ENCODE assay signal across 9 mouse cellular contexts in the genomic region with DNA sequence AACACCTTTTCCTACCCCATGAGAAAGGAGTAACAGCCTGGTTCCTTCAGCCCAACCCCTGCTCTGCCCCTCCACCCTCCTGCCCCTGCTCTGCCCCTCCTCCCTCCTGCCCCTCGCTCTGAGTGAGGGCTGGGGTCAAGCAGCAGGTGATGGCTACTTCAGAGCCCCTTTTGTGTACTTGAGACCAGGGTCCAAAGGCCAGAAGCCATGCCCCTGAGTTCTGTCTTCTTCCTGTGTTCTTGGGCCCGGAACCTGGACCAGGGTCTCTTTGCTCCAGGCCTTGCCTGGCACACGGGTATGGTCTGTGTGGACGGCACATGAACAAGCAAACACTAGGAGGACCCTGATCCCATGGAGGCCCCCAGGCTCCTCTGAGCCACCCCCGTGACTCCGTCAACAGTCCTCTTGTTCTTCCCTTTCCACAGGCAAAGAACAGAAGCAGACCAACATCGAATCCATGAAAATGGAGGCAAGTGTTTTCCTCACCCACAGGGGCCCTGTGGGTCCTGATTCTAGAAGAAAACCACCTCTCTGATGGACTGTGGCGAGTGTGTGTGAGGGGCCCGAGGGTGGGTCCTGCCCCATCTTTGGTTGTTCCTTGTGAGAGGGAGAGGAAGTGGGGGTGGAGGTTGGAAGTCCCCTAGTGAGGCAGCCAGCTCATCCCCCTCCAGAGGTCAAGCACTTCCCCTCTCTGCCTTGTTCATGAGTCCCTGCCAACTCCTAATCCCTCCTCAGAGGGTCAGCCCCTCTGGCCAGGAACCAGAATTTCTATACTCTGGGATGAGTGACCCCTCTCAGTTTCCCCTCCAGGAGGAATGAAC.
DNase-seq lines count a peak whose midpoint lies in the region; ATAC-seq lines count a peak whose summit lies in the region.
"Had no signal": no experiment of that assay in that cellular context is flagged by ENCODE, and none has a peak within 500 bp of the region (broad histone marks: within the 10 kb centered on the region; RNA-seq: fewer than 3 reads in every experiment).

No protein-coding gene starts in this region.

- WGBS in kidney, embryonic 14.5 days, result 72% methylated on average over 9 of the region's 9 CpGs
- 85% methylated on average over 9 of the region's 9 CpGs for WGBS in forebrain, embryonic 16.5 days

- peaks cover 62% of the 10 kb centered on the region for H3K36me3 ChIP-seq in kidney, embryonic 14.5 days (ENCODE audit: control insufficient read depth, insufficient read depth, low read length)
- no peaks in the 10 kb centered on the region; the same call in 1 of the 2 replicates for H3K36me3 ChIP-seq in forebrain, embryonic 16.5 days (ENCODE audit: control insufficient read depth, insufficient read depth)

- ATAC-seq in kidney, embryonic 14.5 days (ENCODE audit: low FRiP score, low TSS enrichment), result no peak
- ATAC-seq in forebrain, embryonic 16.5 days, result no peak

- DNase-seq in kidney, adult 18-20 months, result peak; percentile 39
- peak; percentile 50 for DNase-seq in A20 (ENCODE audit: low read depth, low spot score)
- DNase-seq in B cell, adult 2 months, result peak; percentile 13 to 29
- DNase-seq in kidney, adult 8-10 months, result peak; percentile 54 to 65
- no peak for DNase-seq in frontal cortex, adult 2 months (ENCODE audit: extremely low spot score in 1 of 2, low spot score in 1 of 2)

- peaks cover 26% of the 10 kb centered on the region for H3K4me1 ChIP-seq in kidney, embryonic 14.5 days (ENCODE audit: control insufficient read depth, insufficient read depth, low read length)
- peaks cover 18% of the 10 kb centered on the region for H3K4me1 ChIP-seq in forebrain, embryonic 16.5 days (replicated peaks; ENCODE audit: control insufficient read depth, insufficient read depth, low read length)

- no peak overlapping the region for H3K4me2 ChIP-seq in kidney, embryonic 14.5 days (replicated peaks; ENCODE audit: low read depth, low read length)
- no peak overlapping the region for H3K4me2 ChIP-seq in forebrain, embryonic 16.5 days (ENCODE audit: low read length)
- H3K4me2 ChIP-seq: embryonic facial prominence, embryonic 15.5 days; lung, embryonic 14.5 days had no signal

- no peaks in the 10 kb centered on the region for H3K27me3 ChIP-seq in kidney, embryonic 14.5 days (ENCODE audit: control insufficient read depth, insufficient read depth, low read length)
- H3K27me3 ChIP-seq in forebrain, embryonic 16.5 days (replicated peaks; ENCODE audit: control insufficient read depth, insufficient read depth, low read length), result no peaks in the 10 kb centered on the region
- H3K27me3 ChIP-seq: embryonic facial prominence, embryonic 15.5 days had no signal

- H3K4me3 ChIP-seq in kidney, embryonic 14.5 days (ENCODE audit: low read length), result no peak overlapping the region
- no peak overlapping the region for H3K4me3 ChIP-seq in forebrain, embryonic 16.5 days (replicated peaks; ENCODE audit: low read length)
- H3K4me3 ChIP-seq: embryonic facial prominence, embryonic 15.5 days had no signal

- no peaks in the 10 kb centered on the region for H3K9me3 ChIP-seq in kidney, embryonic 14.5 days (ENCODE audit: control insufficient read depth, low read length)
- no peaks in the 10 kb centered on the region for H3K9me3 ChIP-seq in forebrain, embryonic 16.5 days (ENCODE audit: control insufficient read depth, low read length)
- H3K9me3 ChIP-seq: embryonic facial prominence, embryonic 15.5 days had no signal

- H3K9ac ChIP-seq in kidney, embryonic 14.5 days (ENCODE audit: low read depth, low read length), result no peak overlapping the region
- H3K9ac ChIP-seq in forebrain, embryonic 16.5 days (replicated peaks; ENCODE audit: low read depth, low read length), result no peak overlapping the region
- H3K9ac ChIP-seq: embryonic facial prominence, embryonic 15.5 days; lung, embryonic 14.5 days had no signal

- H3K27ac ChIP-seq in kidney, embryonic 14.5 days (ENCODE audit: low read depth, low read length), result no peak overlapping the region
- no peak overlapping the region for H3K27ac ChIP-seq in forebrain, embryonic 16.5 days (ENCODE audit: low read length)
- H3K27ac ChIP-seq: embryonic facial prominence, embryonic 15.5 days had no signal

Comparison
In these comparisons a context has a peak if more than half of its experiments do, and no peak if none do; other contexts are left out.
1. DNase-seq: peak in kidney, adult 18-20 months (single experiment), A20 (single experiment), B cell, adult 2 months (2 of 2) and kidney, adult 8-10 months (2 of 2); none in frontal cortex, adult 2 months (0 of 2).